Mouse (Mus musculus): ENCODE data around the gene Nphp1. TPM values are rescaled to one million over a fixed set of nuclear protein-coding genes. Genes with fewer than 3 reads are reported as not detected.

Nphp1 gene
- total and polyA plus RNA-seq, 2 experiments from 2014 or later = 8.9 to 21.3 TPM

GRCm38 (mm10) chr2:127791919-127792603 lies 3.4 kb upstream of the Nphp1 start, which contains the start of gene Mtln:
TSS of gene Mtln (minus strand) at chr2:127792488.
- Histone ChIP-seq H3K27me3 (ENCODE audit: control insufficient read depth, insufficient read depth, low read length) (no peaks in the 10 kb centered on the region), H3K9ac (replicated peaks; ENCODE audit: low read depth, low read length) (peak within 1 kb of the TSS; percentile 80)
- TF ChIP-seq CTCF (IDR thresholded peaks at IDR 0.05; ENCODE audit: low read depth) = no peak
- TF ChIP-seq EP300 (IDR thresholded peaks at IDR 0.05; ENCODE audit: low read depth) = no peak

GRCm38 (mm10) chr2:127789651-127790270 lies 1.1 kb upstream of the Nphp1 start:
- H3K4me2 ChIP-seq (ENCODE audit: low read depth, low read length) = peak overlapping the region; percentile 76
- H3K4me1 ChIP-seq (ENCODE audit: control insufficient read depth, insufficient read depth) = 0 out of 2 replicates have a peak, but pooled peaks cover 7% of the 10 kb centered on the region
- 0 out of 2 replicates have a peak overlapping the region, but pooled peaks have one; percentile 74 for H3K9ac ChIP-seq (replicated peaks; ENCODE audit: low read depth, low read length)
- no peaks in the 10 kb centered on the region for H3K36me3 ChIP-seq (replicated peaks; ENCODE audit: control insufficient read depth, insufficient read depth, low read length)
- H3K4me3 ChIP-seq (ENCODE audit: low read depth, low read length) = peak overlapping the region; percentile 80; the same call in 1 of the 2 replicates
- no peak for DNase-seq (ENCODE audit: low spot score)
- H3K27ac ChIP-seq (ENCODE audit: low read depth) = no peak overlapping the region
- H3K27me3 ChIP-seq (ENCODE audit: control insufficient read depth, insufficient read depth, low read length) = no peaks in the 10 kb centered on the region
- H3K9me3 ChIP-seq (replicated peaks; ENCODE audit: control insufficient read depth, low read length) = no peaks in the 10 kb centered on the region
- TF ChIP-seq EP300 (IDR thresholded peaks at IDR 0.05; ENCODE audit: low read depth) (no peak), CTCF (IDR thresholded peaks at IDR 0.05; ENCODE audit: low read depth) (no peak)
- WGBS = 33% methylated on average over 9 of the region's 9 CpGs
- ATAC-seq (ENCODE audit: insufficient read depth, low read depth) = no peak

More at GRCm38 (mm10) chr2:127791919-127792603, 3.4 kb upstream of the Nphp1 start, which contains the start of gene Mtln:
- peak; percentile 95 for DNase-seq (ENCODE audit: low spot score)
- peak within 1 kb of the TSS; percentile 81 for H3K4me3 ChIP-seq (ENCODE audit: low read depth, low read length)
- peak; percentile 96 for ATAC-seq (ENCODE audit: insufficient read depth, low read depth)
- H3K36me3 ChIP-seq (replicated peaks; ENCODE audit: control insufficient read depth, insufficient read depth, low read length) = no peaks in the 10 kb centered on the region
- 0 out of 2 replicates have a peak, but pooled peaks cover 7% of the 10 kb centered on the region for H3K4me1 ChIP-seq (ENCODE audit: control insufficient read depth, insufficient read depth)
- peak within 1 kb of the TSS; percentile 92 for H3K27ac ChIP-seq (ENCODE audit: low read depth)
- no peaks in the 10 kb centered on the region for H3K9me3 ChIP-seq (replicated peaks; ENCODE audit: control insufficient read depth, low read length)
- H3K4me2 ChIP-seq (ENCODE audit: low read depth, low read length) = peak within 1 kb of the TSS; percentile 88
- 1% methylated on average over 37 of the region's 37 CpGs for WGBS

- H3K9me3 ChIP-seq (replicated peaks; ENCODE audit: control insufficient read depth, low read length) = no peaks in the 10 kb centered on the region
- 0 out of 2 replicates have a peak, but pooled peaks cover 7% of the 10 kb centered on the region for H3K4me1 ChIP-seq (ENCODE audit: control insufficient read depth, insufficient read depth)
- H3K36me3 ChIP-seq (replicated peaks; ENCODE audit: control insufficient read depth, insufficient read depth, low read length) = no peaks in the 10 kb centered on the region
- H3K27ac ChIP-seq (ENCODE audit: low read depth) = peak overlapping the region; percentile 69
- peak overlapping the region; percentile 74 for H3K9ac ChIP-seq (replicated peaks; ENCODE audit: low read depth, low read length)
- peak; percentile 12; the same call in 1 of the 2 replicates for ATAC-seq (ENCODE audit: insufficient read depth, low read depth)
- H3K4me2 ChIP-seq (ENCODE audit: low read depth, low read length) = peak overlapping the region; percentile 76
- H3K4me3 ChIP-seq (ENCODE audit: low read depth, low read length) = peak overlapping the region; percentile 80
- no peak for DNase-seq (ENCODE audit: low spot score)
- no peaks in the 10 kb centered on the region for H3K27me3 ChIP-seq (ENCODE audit: control insufficient read depth, insufficient read depth, low read length)
- WGBS = 4% methylated on average over 11 of the region's 11 CpGs
- no peak for TF ChIP-seq CTCF (IDR thresholded peaks at IDR 0.05; ENCODE audit: low read depth)
- no peak for TF ChIP-seq EP300 (IDR thresholded peaks at IDR 0.05; ENCODE audit: low read depth)
These were observed 441 bp upstream of the Nphp1 start for GRCm38 (mm10) chr2:127789138-127789537.

- Histone ChIP-seq H3K36me3 (replicated peaks; ENCODE audit: control insufficient read depth, insufficient read depth, low read length) (no peaks in the 10 kb centered on the region), H3K4me1 (ENCODE audit: control insufficient read depth, insufficient read depth) (0 out of 2 replicates have a peak, but pooled peaks cover 7% of the 10 kb centered on the region), H3K27me3 (ENCODE audit: control insufficient read depth, insufficient read depth, low read length) (no peaks in the 10 kb centered on the region), H3K4me2 (ENCODE audit: low read depth, low read length) (no peak overlapping the region), H3K27ac (ENCODE audit: low read depth) (no peak overlapping the region), H3K9ac (replicated peaks; ENCODE audit: low read depth, low read length) (no peak overlapping the region), H3K9me3 (replicated peaks; ENCODE audit: control insufficient read depth, low read length) (no peaks in the 10 kb centered on the region), H3K4me3 (ENCODE audit: low read depth, low read length) (no peak overlapping the region)
- DNase-seq (ENCODE audit: low spot score) = no peak
- no peak for ATAC-seq (ENCODE audit: insufficient read depth, low read depth)
- TF ChIP-seq EP300 (IDR thresholded peaks at IDR 0.05; ENCODE audit: low read depth) (no peak), CTCF (IDR thresholded peaks at IDR 0.05; ENCODE audit: low read depth) (no peak)
- 90% methylated on average over 5 of the region's 5 CpGs for WGBS
These were observed 1.5 kb downstream of the Nphp1 start for GRCm38 (mm10) chr2:127787226-127787625.

- Histone ChIP-seq H3K9ac (replicated peaks; ENCODE audit: low read depth, low read length) (no peak overlapping the region), H3K4me2 (ENCODE audit: low read depth, low read length) (no peak overlapping the region), H3K27me3 (ENCODE audit: control insufficient read depth, insufficient read depth, low read length) (no peaks in the 10 kb centered on the region), H3K4me3 (ENCODE audit: low read depth, low read length) (no peak overlapping the region), H3K4me1 (ENCODE audit: control insufficient read depth, insufficient read depth) (no peaks in the 10 kb centered on the region), H3K36me3 (replicated peaks; ENCODE audit: control insufficient read depth, insufficient read depth, low read length) (peaks cover 8% of the 10 kb centered on the region), H3K27ac (ENCODE audit: low read depth) (no peak overlapping the region), H3K9me3 (replicated peaks; ENCODE audit: control insufficient read depth, low read length) (no peaks in the 10 kb centered on the region)
- TF ChIP-seq EP300 (IDR thresholded peaks at IDR 0.05; ENCODE audit: low read depth) (no peak), CTCF (IDR thresholded peaks at IDR 0.05; ENCODE audit: low read depth) (no peak)
- ATAC-seq (ENCODE audit: insufficient read depth, low read depth) = no peak
- no peak for DNase-seq (ENCODE audit: low spot score)
- WGBS = 83% methylated on average over 5 of the region's 5 CpGs
These were observed 10.2 kb downstream of the Nphp1 start for GRCm38 (mm10) chr2:127778451-127778850.

Measured in heart, postnatal 0 days (tissue).